Mouse (Mus musculus): Measurements from ENCODE around the gene Saa1. TPM values are rescaled to one million over a fixed set of nuclear protein-coding genes. Genes with fewer than 3 reads are reported as not detected.

Saa1 gene
- polyA plus RNA-seq, 1 experiment from 2014 or later, result 1.4 TPM

- H3K9ac ChIP-seq (ENCODE audit: low read length), result no peak overlapping the region
- H3K27me3 ChIP-seq (replicated peaks; ENCODE audit: control insufficient read depth, insufficient read depth, low read length), result no peaks in the 10 kb centered on the region
- H3K4me2 ChIP-seq (ENCODE audit: low read length), result no peak overlapping the region
- H3K27ac ChIP-seq (ENCODE audit: low read depth), result no peak overlapping the region
- H3K4me3 ChIP-seq (ENCODE audit: low read depth, low read length), result no peak overlapping the region
- 32% methylated on average over 6 of the region's 6 CpGs for WGBS
- no peaks in the 10 kb centered on the region for H3K36me3 ChIP-seq (ENCODE audit: control insufficient read depth, insufficient read depth, low read length)
- H3K9me3 ChIP-seq (ENCODE audit: control insufficient read depth, low read length), result no peaks in the 10 kb centered on the region
- DNase-seq (ENCODE audit: low spot score), result peak; percentile 79
- ATAC-seq (replicated peaks; ENCODE audit: low FRiP score, low TSS enrichment, low read depth), result no peak
- peaks cover 2% of the 10 kb centered on the region for H3K4me1 ChIP-seq (replicated peaks; ENCODE audit: control insufficient read depth, insufficient read depth, low read length)
Observed at GRCm38 (mm10) chr7:46714518-46714917, 28.3 kb downstream of the Saa1 start.

- H3K9me3 ChIP-seq (ENCODE audit: control insufficient read depth, low read length), result no peaks in the 10 kb centered on the region
- H3K9ac ChIP-seq (ENCODE audit: low read length), result no peak overlapping the region
- no peak overlapping the region for H3K4me3 ChIP-seq (ENCODE audit: low read depth, low read length)
- no peak overlapping the region for H3K27ac ChIP-seq (ENCODE audit: low read depth)
- peaks cover 13% of the 10 kb centered on the region; the same call in 1 of the 2 replicates for H3K36me3 ChIP-seq (ENCODE audit: control insufficient read depth, insufficient read depth, low read length)
- no peak for ATAC-seq (replicated peaks; ENCODE audit: low FRiP score, low TSS enrichment, low read depth)
- no peak overlapping the region for H3K4me2 ChIP-seq (ENCODE audit: low read length)
- 62% methylated on average over 6 of the region's 6 CpGs for WGBS
- no peak for DNase-seq (ENCODE audit: low spot score)
- H3K27me3 ChIP-seq (replicated peaks; ENCODE audit: control insufficient read depth, insufficient read depth, low read length), result no peaks in the 10 kb centered on the region
- peaks cover 7% of the 10 kb centered on the region for H3K4me1 ChIP-seq (replicated peaks; ENCODE audit: control insufficient read depth, insufficient read depth, low read length)
Observed at GRCm38 (mm10) chr7:46712250-46712649, 30.5 kb downstream of the Saa1 start.

GRCm38 (mm10) chr7:46710390-46710844 is 32.4 kb downstream of the Saa1 start, which contains the start of gene Saal1:
Gene Saal1, minus strand, starts transcription at chr7:46710680.
- DNase-seq (ENCODE audit: low spot score) (peak; percentile 99), ATAC-seq (replicated peaks; ENCODE audit: low FRiP score, low TSS enrichment, low read depth) (peak; percentile 94)
- Histone ChIP-seq H3K27ac (ENCODE audit: low read depth) (peak within 1 kb of the TSS; percentile 80), H3K36me3 (ENCODE audit: control insufficient read depth, insufficient read depth, low read length) (peaks cover 31% of the 10 kb centered on the region), H3K4me2 (ENCODE audit: low read length) (peak within 1 kb of the TSS; percentile 60), H3K4me1 (replicated peaks; ENCODE audit: control insufficient read depth, insufficient read depth, low read length) (peaks cover 7% of the 10 kb centered on the region), H3K9ac (ENCODE audit: low read length) (peak within 1 kb of the TSS; percentile 89), H3K9me3 (ENCODE audit: control insufficient read depth, low read length) (no peaks in the 10 kb centered on the region), H3K27me3 (replicated peaks; ENCODE audit: control insufficient read depth, insufficient read depth, low read length) (no peaks in the 10 kb centered on the region), H3K4me3 (ENCODE audit: low read depth, low read length) (peak within 1 kb of the TSS; percentile 66)
- 2% methylated on average over 38 of the region's 38 CpGs for WGBS

GRCm38 (mm10) chr7:46700521-46701025 is 42.2 kb downstream of the Saa1 start:
- H3K27me3 ChIP-seq (replicated peaks; ENCODE audit: control insufficient read depth, insufficient read depth, low read length), result no peaks in the 10 kb centered on the region
- DNase-seq (ENCODE audit: low spot score), result no peak
- no peak overlapping the region for H3K4me3 ChIP-seq (ENCODE audit: low read depth, low read length)
- no peak overlapping the region for H3K9ac ChIP-seq (ENCODE audit: low read length)
- WGBS, result 89% methylated on average over 6 of the region's 6 CpGs
- H3K27ac ChIP-seq (ENCODE audit: low read depth), result no peak overlapping the region
- no peaks in the 10 kb centered on the region for H3K4me1 ChIP-seq (replicated peaks; ENCODE audit: control insufficient read depth, insufficient read depth, low read length)
- peaks cover 89% of the 10 kb centered on the region for H3K36me3 ChIP-seq (ENCODE audit: control insufficient read depth, insufficient read depth, low read length)
- H3K9me3 ChIP-seq (ENCODE audit: control insufficient read depth, low read length), result no peaks in the 10 kb centered on the region
- ATAC-seq (replicated peaks; ENCODE audit: low FRiP score, low TSS enrichment, low read depth), result no peak
- H3K4me2 ChIP-seq (ENCODE audit: low read length), result no peak overlapping the region

GRCm38 (mm10) chr7:46696754-46697153 is 46.0 kb downstream of the Saa1 start:
- H3K27me3 ChIP-seq (replicated peaks; ENCODE audit: control insufficient read depth, insufficient read depth, low read length), result no peaks in the 10 kb centered on the region
- H3K4me1 ChIP-seq (replicated peaks; ENCODE audit: control insufficient read depth, insufficient read depth, low read length), result no peaks in the 10 kb centered on the region
- DNase-seq (ENCODE audit: low spot score), result no peak
- no peak for ATAC-seq (replicated peaks; ENCODE audit: low FRiP score, low TSS enrichment, low read depth)
- H3K36me3 ChIP-seq (ENCODE audit: control insufficient read depth, insufficient read depth, low read length), result peaks cover 65% of the 10 kb centered on the region
- H3K27ac ChIP-seq (ENCODE audit: low read depth), result no peak overlapping the region
- H3K9ac ChIP-seq (ENCODE audit: low read length), result no peak overlapping the region
- H3K9me3 ChIP-seq (ENCODE audit: control insufficient read depth, low read length), result no peaks in the 10 kb centered on the region
- 71% methylated on average over 1 of the region's 1 CpGs for WGBS
- H3K4me2 ChIP-seq (ENCODE audit: low read length), result no peak overlapping the region
- H3K4me3 ChIP-seq (ENCODE audit: low read depth, low read length), result no peak overlapping the region

Other genes starting within 250 kb of the Saa1 start
- 16.8 and 17.5 TPM in 2 replicates for gene Sergef, start 103.2 kb downstream of the Saa1 start, polyA plus RNA-seq (2014; fragmentation: Nextera tagmentation; extraction: Ambion mirVana)
- gene Tph1, start 70.4 kb downstream of the Saa1 start, polyA plus RNA-seq (2014; fragmentation: Nextera tagmentation; extraction: Ambion mirVana), result 0.31 and 0.42 TPM in 2 replicates
- 35.2 and 39.8 TPM in 2 replicates for gene Saal1, start 32.3 kb downstream of the Saa1 start, polyA plus RNA-seq (2014; fragmentation: Nextera tagmentation; extraction: Ambion mirVana)
- 0.35 and 0.99 TPM in 2 replicates for gene Saa3, start 27.3 kb downstream of the Saa1 start, polyA plus RNA-seq (2014; fragmentation: Nextera tagmentation; extraction: Ambion mirVana)
- not detected in 2 replicates for gene Saa4, start 10.4 kb downstream of the Saa1 start, polyA plus RNA-seq (2014; fragmentation: Nextera tagmentation; extraction: Ambion mirVana)
- 0.45 and 1.1 TPM in 2 replicates for gene Saa2, start 8.8 kb upstream of the Saa1 start, polyA plus RNA-seq (2014; fragmentation: Nextera tagmentation; extraction: Ambion mirVana)
- gene Hps5, start 53.1 kb upstream of the Saa1 start, polyA plus RNA-seq (2014; fragmentation: Nextera tagmentation; extraction: Ambion mirVana), result 18.8 and 20.9 TPM in 2 replicates
- gene Gtf2h1, start 53.1 kb upstream of the Saa1 start, polyA plus RNA-seq (2014; fragmentation: Nextera tagmentation; extraction: Ambion mirVana), result 48.7 and 52.9 TPM in 2 replicates
- 2,451 TPM in 2 replicates for gene Ldha, start 98.5 kb upstream of the Saa1 start, polyA plus RNA-seq (2014; fragmentation: Nextera tagmentation; extraction: Ambion mirVana)
- gene Ldhc, start 118.2 kb upstream of the Saa1 start, polyA plus RNA-seq (2014; fragmentation: Nextera tagmentation; extraction: Ambion mirVana), result not detected in 2 replicates
- 165 and 174 TPM in 2 replicates for gene Tsg101, start 177.0 kb upstream of the Saa1 start, polyA plus RNA-seq (2014; fragmentation: Nextera tagmentation; extraction: Ambion mirVana)
- gene Uevld, start 215.5 kb upstream of the Saa1 start, polyA plus RNA-seq (2014; fragmentation: Nextera tagmentation; extraction: Ambion mirVana), result 11.4 and 12.6 TPM in 2 replicates
- gene Gm9999, start 240.6 kb upstream of the Saa1 start, polyA plus RNA-seq (2014; fragmentation: Nextera tagmentation; extraction: Ambion mirVana), result not detected in 2 replicates